Mouse (Mus musculus): ENCODE measurements at regions not wholly inside any gene's neighbourhood (a gene's known extent, or its start where the extent isn't known, plus 50 kb on each side); places are given as distances from the start of the nearest gene placed in this dataset.

GRCm38 (mm10) chr12:70673188-70673587 lies 152.1 kb upstream of the Frmd6 start:
- no peak for TF ChIP-seq EP300 (IDR thresholded peaks at IDR 0.05; ENCODE audit: low read depth)
- TF ChIP-seq CTCF (IDR thresholded peaks at IDR 0.05; ENCODE audit: low read depth) = no peak
